Mouse (Mus musculus) urinary bladder, postnatal 25 days (tissue): Measurements from ENCODE around the gene Epha7.

Source experiments
- DNase-seq: peaks from one replicate; pipeline ENCODE4 v3.0.0; 2022; ENCODE audit warnings: low spot score

The Epha7 gene

GRCm38 (mm10) chr4:28899783-28900182 is 86.9 kb downstream of the Epha7 start:
- DNase-seq: no peak

- DNase-seq: no peak
Observed at GRCm38 (mm10) chr4:28901496-28901895, 88.6 kb downstream of the Epha7 start.

GRCm38 (mm10) chr4:28902004-28902704 is 89.2 kb downstream of the Epha7 start:
- no peak for DNase-seq

GRCm38 (mm10) chr4:28906985-28907384 is 94.1 kb downstream of the Epha7 start:
- no peak for DNase-seq

- DNase-seq: no peak
Observed at GRCm38 (mm10) chr4:28910127-28910526, 97.2 kb downstream of the Epha7 start.

- DNase-seq: no peak
Observed at GRCm38 (mm10) chr4:28912028-28912427, 99.1 kb downstream of the Epha7 start.

GRCm38 (mm10) chr4:28913613-28914012 is 100.7 kb downstream of the Epha7 start:
- DNase-seq: no peak

- no peak for DNase-seq
Observed at GRCm38 (mm10) chr4:28920645-28921044, 107.7 kb downstream of the Epha7 start.

GRCm38 (mm10) chr4:28926072-28926471 is 113.1 kb downstream of the Epha7 start:
- no peak for DNase-seq

GRCm38 (mm10) chr4:28933431-28933830 is 120.5 kb downstream of the Epha7 start:
- no peak for DNase-seq

- no peak for DNase-seq
Observed at GRCm38 (mm10) chr4:28934802-28935201, 121.9 kb downstream of the Epha7 start.

GRCm38 (mm10) chr4:28935567-28935966 is 122.6 kb downstream of the Epha7 start:
- no peak for DNase-seq

GRCm38 (mm10) chr4:28940710-28941109 is 127.8 kb downstream of the Epha7 start:
- no peak for DNase-seq

- no peak for DNase-seq
Observed at GRCm38 (mm10) chr4:28944237-28944636, 131.3 kb downstream of the Epha7 start.

- no peak for DNase-seq
Observed at GRCm38 (mm10) chr4:28960889-28961560, 148.1 kb downstream of the Epha7 start.

GRCm38 (mm10) chr4:28967584-28968315 is 154.8 kb downstream of the Epha7 start:
- DNase-seq: no peak

- DNase-seq: no peak
Observed at GRCm38 (mm10) chr4:28998462-28999286, 185.7 kb downstream of the Epha7 start.

GRCm38 (mm10) chr4:28999287-28999595 is 186.3 kb downstream of the Epha7 start:
- no peak for DNase-seq

GRCm38 (mm10) chr4:29010333-29010732 is 197.4 kb downstream of the Epha7 start:
- DNase-seq: no peak
